Mouse (Mus musculus): ENCODE measurements at regions not wholly inside any gene's neighbourhood (a gene's known extent, or its start where the extent isn't known, plus 50 kb on each side); places are given as distances from the start of the nearest gene placed in this dataset.
"Not testable (repeated sequence)": the region's sequence is repeated elsewhere in the genome, so short reads cannot be mapped to it uniquely, and the experiment has no call there.

- H3K4me3 ChIP-seq (replicated peaks; ENCODE audit: insufficient read depth, low read depth, low read length): no peak overlapping the region
- no peaks in the 10 kb centered on the region for H3K27me3 ChIP-seq (ENCODE audit: control insufficient read depth, insufficient read depth, low read length)
- H3K4me1 ChIP-seq (ENCODE audit: control insufficient read depth, insufficient read depth, low read length): no peaks in the 10 kb centered on the region
- TF ChIP-seq POLR2A (IDR thresholded peaks at IDR 0.05; ENCODE audit: borderline replicate concordance, insufficient read depth, low read length): no peak
- TF ChIP-seq CTCF (IDR thresholded peaks at IDR 0.05; ENCODE audit: borderline replicate concordance, insufficient read depth, low read depth, low read length): no peak
- 92% methylated on average over 2 of the region's 2 CpGs for WGBS
- H3K27ac ChIP-seq (ENCODE audit: insufficient read depth, low read length): no peak overlapping the region
- no peak for DNase-seq
Measured at GRCm38 (mm10) chr6:53199474-53199873, 87.6 kb upstream of the Creb5 start.

- 91% methylated on average over 17 of the region's 17 CpGs for WGBS
- H3K27ac ChIP-seq (ENCODE audit: insufficient read depth, low read length); H3K27me3 ChIP-seq (ENCODE audit: control insufficient read depth, insufficient read depth, low read length); H3K4me3 ChIP-seq (replicated peaks; ENCODE audit: insufficient read depth, low read depth, low read length); H3K4me1 ChIP-seq (ENCODE audit: control insufficient read depth, insufficient read depth, low read length); DNase-seq: not testable (repeated sequence)
Measured at GRCm38 (mm10) chr6:53182131-53182530, 104.9 kb upstream of the Creb5 start.

GRCm38 (mm10) chr6:53164423-53164841 lies 96.0 kb upstream of the Jazf1 start:
- 19% methylated on average over 10 of the region's 10 CpGs for WGBS
- DNase-seq: peak in 1 of 2 experiments; percentile 17
- TF ChIP-seq CTCF (IDR thresholded peaks at IDR 0.05; ENCODE audit: borderline replicate concordance, insufficient read depth, low read depth, low read length) (no peak), POLR2A (IDR thresholded peaks at IDR 0.05; ENCODE audit: borderline replicate concordance, insufficient read depth, low read length) (no peak)
- H3K4me3 ChIP-seq (replicated peaks; ENCODE audit: insufficient read depth, low read depth, low read length): no peak overlapping the region
- no peaks in the 10 kb centered on the region for H3K4me1 ChIP-seq (ENCODE audit: control insufficient read depth, insufficient read depth, low read length)
- no peak overlapping the region for H3K27ac ChIP-seq (ENCODE audit: insufficient read depth, low read length)
- no peaks in the 10 kb centered on the region for H3K27me3 ChIP-seq (ENCODE audit: control insufficient read depth, insufficient read depth, low read length)

- Histone ChIP-seq H3K27ac (ENCODE audit: insufficient read depth, low read length) (no peak overlapping the region), H3K27me3 (ENCODE audit: control insufficient read depth, insufficient read depth, low read length) (no peaks in the 10 kb centered on the region), H3K4me1 (ENCODE audit: control insufficient read depth, insufficient read depth, low read length) (no peaks in the 10 kb centered on the region), H3K4me3 (replicated peaks; ENCODE audit: insufficient read depth, low read depth, low read length) (no peak overlapping the region)
- DNase-seq: no peak
- WGBS: 62% methylated on average over 7 of the region's 7 CpGs
- no peak for TF ChIP-seq CTCF (IDR thresholded peaks at IDR 0.05; ENCODE audit: borderline replicate concordance, insufficient read depth, low read depth, low read length)
Measured at GRCm38 (mm10) chr6:53163091-53163490, 94.7 kb upstream of the Jazf1 start.

- DNase-seq: no peak
- Histone ChIP-seq H3K4me1 (ENCODE audit: control insufficient read depth, insufficient read depth, low read length) (no peaks in the 10 kb centered on the region), H3K27me3 (ENCODE audit: control insufficient read depth, insufficient read depth, low read length) (no peaks in the 10 kb centered on the region), H3K27ac (ENCODE audit: insufficient read depth, low read length) (no peak overlapping the region), H3K4me3 (replicated peaks; ENCODE audit: insufficient read depth, low read depth, low read length) (no peak overlapping the region)
- TF ChIP-seq POLR2A (IDR thresholded peaks at IDR 0.05; ENCODE audit: borderline replicate concordance, insufficient read depth, low read length) (no peak), CTCF (IDR thresholded peaks at IDR 0.05; ENCODE audit: borderline replicate concordance, insufficient read depth, low read depth, low read length) (no peak)
- WGBS: 70% methylated on average over 2 of the region's 2 CpGs
Measured at GRCm38 (mm10) chr6:53161627-53162026, 93.2 kb upstream of the Jazf1 start.

GRCm38 (mm10) chr6:53154621-53155020 lies 86.2 kb upstream of the Jazf1 start:
- H3K27me3 ChIP-seq (ENCODE audit: control insufficient read depth, insufficient read depth, low read length): no peaks in the 10 kb centered on the region
- H3K27ac ChIP-seq (ENCODE audit: insufficient read depth, low read length): no peak overlapping the region
- DNase-seq: no peak
- H3K4me3 ChIP-seq (replicated peaks; ENCODE audit: insufficient read depth, low read depth, low read length): no peak overlapping the region
- H3K4me1 ChIP-seq (ENCODE audit: control insufficient read depth, insufficient read depth, low read length): no peaks in the 10 kb centered on the region
- 81% methylated on average over 4 of the region's 4 CpGs for WGBS
- TF ChIP-seq CTCF (IDR thresholded peaks at IDR 0.05; ENCODE audit: borderline replicate concordance, insufficient read depth, low read depth, low read length) (no peak), POLR2A (IDR thresholded peaks at IDR 0.05; ENCODE audit: borderline replicate concordance, insufficient read depth, low read length) (no peak)

GRCm38 (mm10) chr6:53147478-53147877 lies 79.0 kb upstream of the Jazf1 start:
- no peak overlapping the region for H3K27ac ChIP-seq (ENCODE audit: insufficient read depth, low read length)
- no peak overlapping the region for H3K4me3 ChIP-seq (replicated peaks; ENCODE audit: insufficient read depth, low read depth, low read length)
- WGBS: 70% methylated on average over 5 of the region's 5 CpGs
- no peak for DNase-seq
- TF ChIP-seq POLR2A (IDR thresholded peaks at IDR 0.05; ENCODE audit: borderline replicate concordance, insufficient read depth, low read length) (no peak), CTCF (IDR thresholded peaks at IDR 0.05; ENCODE audit: borderline replicate concordance, insufficient read depth, low read depth, low read length) (no peak)
- H3K4me1 ChIP-seq (ENCODE audit: control insufficient read depth, insufficient read depth, low read length): no peaks in the 10 kb centered on the region
- H3K27me3 ChIP-seq (ENCODE audit: control insufficient read depth, insufficient read depth, low read length): no peaks in the 10 kb centered on the region

GRCm38 (mm10) chr6:53143846-53144584 lies 75.6 kb upstream of the Jazf1 start:
- TF ChIP-seq CTCF (IDR thresholded peaks at IDR 0.05; ENCODE audit: borderline replicate concordance, insufficient read depth, low read depth, low read length) (peak; percentile 57; the same call in 1 of the 2 replicates), POLR2A (IDR thresholded peaks at IDR 0.05; ENCODE audit: borderline replicate concordance, insufficient read depth, low read length) (no peak)
- Histone ChIP-seq H3K4me1 (ENCODE audit: control insufficient read depth, insufficient read depth, low read length) (no peaks in the 10 kb centered on the region), H3K4me3 (replicated peaks; ENCODE audit: insufficient read depth, low read depth, low read length) (no peak overlapping the region), H3K27ac (ENCODE audit: insufficient read depth, low read length) (no peak overlapping the region), H3K27me3 (ENCODE audit: control insufficient read depth, insufficient read depth, low read length) (no peaks in the 10 kb centered on the region)
- DNase-seq: peak; percentile 37 to 51
- 28% methylated on average over 4 of the region's 4 CpGs for WGBS

All from cerebellum, adult 2 months (tissue).